Comparison of ENCODE assay signal across 8 mouse cellular contexts in genomic region chr16:96044096-96044495, GRCm38 (mm10). TPM values are rescaled to one million over a fixed set of nuclear protein-coding genes. Genes with fewer than 3 reads are reported as not detected.
A peak's percentile ranks its signal among the peaks of the same experiment; 100 is the strongest.
DNase-seq lines count a peak whose midpoint lies in the region; ATAC-seq and TF ChIP-seq lines count a peak whose summit lies in the region.

No protein-coding gene starts in this region.

- peak; percentile 69 for TF ChIP-seq CTCF in Patski (IDR thresholded peaks at IDR 0.05)

- peaks cover 23% of the 10 kb centered on the region for H3K36me3 ChIP-seq in limb, embryonic 11.5 days (ENCODE audit: control insufficient read depth, insufficient read depth, low read length)
- peaks cover 100% of the 10 kb centered on the region for H3K36me3 ChIP-seq in limb, embryonic 10.5 days

- no peaks in the 10 kb centered on the region for H3K9me3 ChIP-seq in limb, embryonic 11.5 days (ENCODE audit: control insufficient read depth, low read length)
- no peaks in the 10 kb centered on the region for H3K9me3 ChIP-seq in limb, embryonic 10.5 days (replicated peaks)

- intact Hi-C loops in heart, postnatal 14 days (cut with DNase I) = no loop called here
- intact Hi-C loops in left cerebral cortex, postnatal 25 days (cut with DNase I) = loop anchor here (5.0 kb wide), 1 partner anchor 103 kb away; the partner anchor contains the start of gene Wrb

- in situ Hi-C loops in Patski (cut with MboI; ENCODE audit: low pct_unique_long_range_greater_than_20kb) = no loop called here

- no peaks in the 10 kb centered on the region for H3K27me3 ChIP-seq in limb, embryonic 11.5 days (ENCODE audit: control insufficient read depth, insufficient read depth, low read length)
- H3K27me3 ChIP-seq in limb, embryonic 10.5 days (ENCODE audit: low read depth, poor library complexity, severe bottlenecking) = no peaks in the 10 kb centered on the region
- no peaks in the 10 kb centered on the region for H3K27me3 ChIP-seq in Patski

- peak; percentile 50 for DNase-seq in limb, embryonic 11.5 days (ENCODE audit: low spot score)
- DNase-seq in limb, embryonic 10.5 days (ENCODE audit: low spot score) = no peak
- no peak for DNase-seq in Patski (ENCODE audit: low read depth, low spot score)
- peak; percentile 23 to 24 for DNase-seq in cerebellum, adult 18-20 months
- DNase-seq in heart, postnatal 14 days = peak; percentile 34 to 58
- DNase-seq in lung, postnatal 4 days = peak; percentile 33 to 46
- no peak for DNase-seq in left cerebral cortex, postnatal 25 days (ENCODE audit: low spot score in 2 of 2)

- H3K27ac ChIP-seq in limb, embryonic 11.5 days (replicated peaks; ENCODE audit: low read depth, low read length) = no peak overlapping the region
- no peak overlapping the region for H3K27ac ChIP-seq in limb, embryonic 10.5 days

- no peak overlapping the region for H3K4me3 ChIP-seq in limb, embryonic 11.5 days (ENCODE audit: low read depth, low read length)
- H3K4me3 ChIP-seq in limb, embryonic 10.5 days = no peak overlapping the region

- ATAC-seq in limb, embryonic 11.5 days (ENCODE audit: insufficient number of reproducible peaks, low FRiP score, low TSS enrichment, low read depth) = no peak
- no peak for ATAC-seq in Patski
- ATAC-seq in inflammation-experienced regulatory T-cells, adult 6 months = no peak

- no peak overlapping the region for H3K4me2 ChIP-seq in limb, embryonic 11.5 days (ENCODE audit: low read depth, severe bottlenecking)

- WGBS in limb, embryonic 11.5 days = 65% methylated on average over 5 of the region's 5 CpGs
- 67% methylated on average over 5 of the region's 5 CpGs for WGBS in limb, embryonic 10.5 days

- POLR2A ChIA-PET in Patski (lab: Charles Lee) = no interaction called here

- CTCF ChIA-PET in Patski (lab: Charles Lee) = interaction anchor here (1.0 to 1.7 kb wide), 4 partner anchors 8 to 35 kb away, joined by 3 to 7 read pairs (median 4); no protein-coding TSS in a partner anchor

- no peaks in the 10 kb centered on the region for H3K4me1 ChIP-seq in limb, embryonic 11.5 days (ENCODE audit: control insufficient read depth, insufficient read depth, low read length)
- no peaks in the 10 kb centered on the region for H3K4me1 ChIP-seq in limb, embryonic 10.5 days

- no peak overlapping the region for H3K9ac ChIP-seq in limb, embryonic 11.5 days (ENCODE audit: low read length)

RNA-seq across cellular contexts. Expression of gene Brwd1, which starts 38.2 kb away (rescaled TPM):
- 153 and 157 TPM in 2 replicates for polyA plus RNA-seq in limb, embryonic 11.5 days (2014; fragmentation: Nextera tagmentation; extraction: Ambion mirVana)
- 123 and 146 TPM in 2 replicates for polyA plus RNA-seq in limb, embryonic 10.5 days (2016; fragmentation: Nextera tagmentation; extraction: Ambion mirVana)
- 46.6 TPM for polyA plus RNA-seq in Patski (2021)
- 10 to 100 TPM; 93.1 to 93.7 TPM for total RNA-seq in heart, postnatal 14 days (2021)
- 10 to 100 TPM; 26.9 to 55.5 (median 47.3) TPM for polyA plus RNA-seq in inflammation-experienced regulatory T-cells, adult 6 months (2017; shearing (Covaris generic))
- total RNA-seq in left cerebral cortex, postnatal 25 days (2021) = 100 to 1,000 TPM; 135 to 159 TPM

RNA-seq across cellular contexts. Expression of gene Psmg1, which starts 53.3 kb away (rescaled TPM):
- polyA plus RNA-seq in limb, embryonic 11.5 days (2014; fragmentation: Nextera tagmentation; extraction: Ambion mirVana) = 125 and 137 TPM in 2 replicates
- 139 and 149 TPM in 2 replicates for polyA plus RNA-seq in limb, embryonic 10.5 days (2016; fragmentation: Nextera tagmentation; extraction: Ambion mirVana)
- 52.6 TPM for polyA plus RNA-seq in Patski (2021)
- 10 to 100 TPM; 21.5 to 24.4 TPM for total RNA-seq in heart, postnatal 14 days (2021)
- 10 to 100 TPM; 20.2 to 27.5 (median 25.2) TPM for polyA plus RNA-seq in inflammation-experienced regulatory T-cells, adult 6 months (2017; shearing (Covaris generic))
- 10 to 100 TPM; 16.8 to 17.4 TPM for total RNA-seq in left cerebral cortex, postnatal 25 days (2021)

Comparison
In these comparisons a context has a peak if more than half of its experiments do, and no peak if none do; other contexts are left out.
1. DNase-seq: peak in limb, embryonic 11.5 days (single experiment), cerebellum, adult 18-20 months (2 of 2), heart, postnatal 14 days (2 of 2) and lung, postnatal 4 days (2 of 2); none in limb, embryonic 10.5 days (single experiment), Patski (single experiment) and left cerebral cortex, postnatal 25 days (0 of 2).